Comparison of ENCODE assay signal across 23 mouse cellular contexts in genomic region chr9:98668423-98669330, GRCm38 (mm10).
DNase-seq lines count a peak whose midpoint lies in the region; ATAC-seq and TF ChIP-seq lines count a peak whose summit lies in the region.
"Had no signal": no experiment of that assay in that cellular context is flagged by ENCODE, and none has a peak within 500 bp of the region (broad histone marks: within the 10 kb centered on the region; RNA-seq: fewer than 3 reads in every experiment).

No protein-coding gene starts in this region.

- peak; percentile 17; the same call in 1 of the 2 replicates for ATAC-seq in forebrain, embryonic 12.5 days (ENCODE audit: low FRiP score)
- ATAC-seq: liver, postnatal 0 days; lung, postnatal 0 days; midbrain, embryonic 16.5 days had no signal

- no peaks in the 10 kb centered on the region for H3K4me1 ChIP-seq in forebrain, embryonic 12.5 days
- peaks cover 12% of the 10 kb centered on the region for H3K4me1 ChIP-seq in limb, embryonic 10.5 days
- H3K4me1 ChIP-seq: hindbrain, embryonic 13.5 days; limb, embryonic 12.5 days had no signal

- DNase-seq in testis, postnatal 10 days (ENCODE audit: low spot score): peak; percentile 26
- DNase-seq in testis, postnatal 14 days (ENCODE audit: low spot score): no peak
- peak; percentile 60 for DNase-seq in brain, embryonic 14.5 days (ENCODE audit: low read depth)
- no peak for DNase-seq in limb, embryonic 10.5 days (ENCODE audit: low spot score)
- no peak for DNase-seq in cerebellum, adult 9-11 months
- DNase-seq in cerebellum, adult 11-12 months: no peak
- DNase-seq in layer of hippocampus, postnatal 14 days (ENCODE audit: low spot score in 2 of 2): no peak
- DNase-seq: cerebellum, adult 18-20 months; cerebellum, postnatal 36 days; embryo, embryonic 11 days; gastrocnemius, postnatal 36 days; heart, postnatal 36 days; kidney, adult 9 months; kidney, postnatal 14 days; liver, postnatal 0 days had no signal

- H3K27ac ChIP-seq in forebrain, embryonic 12.5 days: no peak overlapping the region
- 0 out of 2 replicates have a peak overlapping the region, but pooled peaks have one; percentile 17 for H3K27ac ChIP-seq in limb, embryonic 10.5 days
- H3K27ac ChIP-seq: hindbrain, embryonic 13.5 days; limb, embryonic 12.5 days; macrophage; neural tube, embryonic 15.5 days had no signal

- H3K9me3 ChIP-seq in forebrain, embryonic 12.5 days: no peaks in the 10 kb centered on the region
- H3K9me3 ChIP-seq in limb, embryonic 10.5 days (replicated peaks): no peaks in the 10 kb centered on the region
- H3K9me3 ChIP-seq: hindbrain, embryonic 13.5 days; limb, embryonic 12.5 days; neural tube, embryonic 15.5 days had no signal

- no peaks in the 10 kb centered on the region for H3K27me3 ChIP-seq in forebrain, embryonic 12.5 days
- H3K27me3 ChIP-seq in limb, embryonic 10.5 days (ENCODE audit: low read depth, poor library complexity, severe bottlenecking): peaks cover 12% of the 10 kb centered on the region; the same call in 1 of the 2 replicates
- H3K27me3 ChIP-seq: hindbrain, embryonic 13.5 days; limb, embryonic 12.5 days; neural tube, embryonic 15.5 days had no signal

- no peak overlapping the region for H3K4me3 ChIP-seq in forebrain, embryonic 12.5 days (replicated peaks)
- H3K4me3 ChIP-seq in limb, embryonic 10.5 days: no peak overlapping the region
- H3K4me3 ChIP-seq: hindbrain, embryonic 13.5 days; limb, embryonic 12.5 days; neural tube, embryonic 15.5 days had no signal

- no peak for TF ChIP-seq POLR2A in brain, embryonic 14.5 days (IDR thresholded peaks at IDR 0.05; ENCODE audit: borderline replicate concordance, extremely low read depth, insufficient read depth, insufficient read length, poor library complexity, severe bottlenecking)

- 55% methylated on average over 22 of the region's 23 CpGs for WGBS in forebrain, embryonic 12.5 days
- WGBS in limb, embryonic 10.5 days: 71% methylated on average over 23 of the region's 23 CpGs

- no peak overlapping the region for H3K9ac ChIP-seq in forebrain, embryonic 12.5 days
- H3K9ac ChIP-seq: hindbrain, embryonic 13.5 days; limb, embryonic 12.5 days; liver, postnatal 0 days; neural tube, embryonic 15.5 days had no signal

- H3K36me3 ChIP-seq in forebrain, embryonic 12.5 days (replicated peaks): no peaks in the 10 kb centered on the region
- no peaks in the 10 kb centered on the region for H3K36me3 ChIP-seq in limb, embryonic 10.5 days
- H3K36me3 ChIP-seq: hindbrain, embryonic 13.5 days; limb, embryonic 12.5 days; neural tube, embryonic 15.5 days had no signal

- peak overlapping the region; percentile 24; the same call in 1 of the 2 replicates for H3K4me2 ChIP-seq in forebrain, embryonic 12.5 days
- H3K4me2 ChIP-seq: hindbrain, embryonic 13.5 days; limb, embryonic 12.5 days; liver, embryonic 11.5 days; neural tube, embryonic 15.5 days had no signal

- TF ChIP-seq CTCF in brain, embryonic 14.5 days (IDR thresholded peaks at IDR 0.05; ENCODE audit: borderline replicate concordance, extremely low read depth, insufficient read depth, insufficient read length): no peak

Comparison
In these comparisons a context has a peak if more than half of its experiments do, and no peak if none do; other contexts are left out.
1. DNase-seq: peak in testis, postnatal 10 days (single experiment) and brain, embryonic 14.5 days (single experiment); none in testis, postnatal 14 days (single experiment), limb, embryonic 10.5 days (single experiment), cerebellum, adult 9-11 months (single experiment), cerebellum, adult 11-12 months (single experiment) and layer of hippocampus, postnatal 14 days (0 of 2).